Mouse (Mus musculus) right cerebral cortex, postnatal 10 days (tissue): ENCODE measurements at regions not wholly inside any gene's neighbourhood (a gene's known extent, or its start where the extent isn't known, plus 50 kb on each side); places are given as distances from the start of the nearest gene placed in this dataset.

Experiments used
- DNase-seq, 2 experiments: peaks; one replicate each; pipeline ENCODE4 v3.0.0; 2021; ENCODE audit warnings: low spot score in 2 of 2

- DNase-seq = no peak
Measured at GRCm38 (mm10) chr9:62590407-62591195, 53.8 kb upstream of the Coro2b start.

- DNase-seq = no peak
Measured at GRCm38 (mm10) chr9:62591196-62591485, 54.3 kb upstream of the Coro2b start.

- peak in 1 of 2 experiments; percentile 53 for DNase-seq
Measured at GRCm38 (mm10) chr9:62598056-62598455, 61.2 kb upstream of the Coro2b start.

GRCm38 (mm10) chr9:62598956-62599355 lies 62.1 kb upstream of the Coro2b start:
- peak in 1 of 2 experiments; percentile 11 for DNase-seq

GRCm38 (mm10) chr9:62610526-62610925 lies 67.1 kb upstream of the Itga11 start:
- no peak for DNase-seq

- DNase-seq = no peak
Measured at GRCm38 (mm10) chr9:62611452-62611851, 66.2 kb upstream of the Itga11 start.

- no peak for DNase-seq
Measured at GRCm38 (mm10) chr9:62613053-62613452, 64.6 kb upstream of the Itga11 start.

- no peak for DNase-seq
Measured at GRCm38 (mm10) chr9:62613806-62614205, 63.8 kb upstream of the Itga11 start.

GRCm38 (mm10) chr9:62614950-62615349 lies 62.7 kb upstream of the Itga11 start:
- DNase-seq = no peak

GRCm38 (mm10) chr9:62615799-62616198 lies 61.8 kb upstream of the Itga11 start:
- no peak for DNase-seq

GRCm38 (mm10) chr9:62618994-62619393 lies 58.6 kb upstream of the Itga11 start:
- DNase-seq = no peak

- DNase-seq = no peak
Measured at GRCm38 (mm10) chr9:62620901-62621445, 56.7 kb upstream of the Itga11 start.

GRCm38 (mm10) chr9:62622106-62622505 lies 55.5 kb upstream of the Itga11 start:
- no peak for DNase-seq

- DNase-seq = no peak
Measured at GRCm38 (mm10) chr9:62624562-62625044, 53.0 kb upstream of the Itga11 start.

GRCm38 (mm10) chr9:62627071-62628000 lies 50.3 kb upstream of the Itga11 start:
- no peak for DNase-seq
